Mouse (Mus musculus): ENCODE data around the gene Retsat. TPM values are rescaled to one million over a fixed set of nuclear protein-coding genes. Genes with fewer than 3 reads are reported as not detected.

Retsat gene
- polyA plus RNA-seq, 1 experiment: 237 TPM

DNA sequence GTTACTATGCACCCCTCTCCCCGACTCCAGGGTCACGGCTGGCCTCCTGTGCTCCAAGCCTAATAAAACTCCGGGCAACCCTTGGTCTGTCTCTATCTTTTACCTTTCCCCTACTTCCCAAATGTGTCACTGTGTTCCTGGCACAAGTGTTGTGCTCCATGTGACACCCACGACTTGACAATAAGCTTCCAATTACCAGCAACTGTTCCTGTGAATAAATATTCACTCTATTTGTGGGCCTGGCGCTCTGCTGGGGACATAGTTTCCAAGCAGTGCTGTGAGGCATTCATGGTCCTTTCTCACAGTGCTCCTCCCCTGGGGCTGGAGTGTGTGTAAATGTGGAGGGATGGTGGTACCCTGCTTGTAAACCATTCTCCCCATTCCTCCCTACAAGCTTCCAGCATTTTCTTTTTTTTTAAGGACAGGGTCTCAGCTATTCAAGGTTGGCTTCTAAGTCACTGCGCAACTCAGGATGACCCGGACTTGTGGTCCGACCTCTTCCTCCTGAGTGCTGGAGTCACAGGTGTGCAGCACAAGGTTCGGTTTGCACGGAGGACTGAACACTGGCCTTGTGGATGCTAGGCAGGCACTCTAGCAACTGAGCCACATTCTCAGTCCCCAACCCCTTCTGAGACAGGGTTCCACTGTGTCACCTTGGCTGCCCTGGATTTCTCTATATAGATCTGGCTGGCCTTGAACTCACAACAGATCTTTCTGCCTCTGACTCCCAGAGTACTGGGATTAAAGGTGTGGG lies 27.5 kb upstream of the Retsat start:
- no peak for TF ChIP-seq CTCF (conservative IDR thresholded peaks at IDR 0.05; ENCODE audit: insufficient read depth, insufficient read length, low read depth, low read length)
- TF ChIP-seq POLR2A (IDR thresholded peaks at IDR 0.05; ENCODE audit: low read depth, low read length): no peak
- WGBS: 66% methylated on average over 10 of the region's 10 CpGs
- Histone ChIP-seq H3K4me1 (ENCODE audit: control insufficient read depth, insufficient read depth, low read length) (no peaks in the 10 kb centered on the region; the same call in 1 of the 2 replicates), H3K27me3 (replicated peaks; ENCODE audit: control insufficient read depth, insufficient read depth, low read length) (no peaks in the 10 kb centered on the region), H3K27ac (ENCODE audit: insufficient read depth, low read depth, low read length) (no peak overlapping the region), H3K4me3 (ENCODE audit: insufficient read depth, low read depth, low read length) (no peak overlapping the region), H3K36me3 (ENCODE audit: control insufficient read depth, insufficient read depth, low read length) (peaks cover 1% of the 10 kb centered on the region)
- DNase-seq: no peak

DNA sequence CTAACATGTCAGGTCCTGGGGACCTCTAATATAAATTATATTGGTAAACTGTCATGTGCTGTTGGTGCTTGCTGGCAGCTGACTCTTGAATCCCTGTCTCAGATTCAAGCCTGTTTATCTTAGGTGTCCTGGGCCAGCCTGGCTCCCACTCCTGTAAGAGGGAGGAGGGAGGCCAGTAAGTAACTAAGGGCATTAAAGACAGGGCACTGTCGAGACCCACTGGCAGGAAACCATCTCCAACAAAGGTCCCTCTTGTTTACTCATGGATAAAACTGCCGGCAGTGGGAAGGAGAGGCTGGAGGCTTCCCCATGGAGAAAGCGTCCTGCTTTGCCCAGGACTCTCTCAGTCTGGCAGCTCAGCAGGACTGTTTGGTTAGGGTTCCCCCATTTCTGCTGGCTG lies 26.4 kb upstream of the Retsat start:
- Histone ChIP-seq H3K27ac (ENCODE audit: insufficient read depth, low read depth, low read length) (no peak overlapping the region), H3K4me3 (ENCODE audit: insufficient read depth, low read depth, low read length) (no peak overlapping the region), H3K36me3 (ENCODE audit: control insufficient read depth, insufficient read depth, low read length) (peaks cover 1% of the 10 kb centered on the region), H3K4me1 (ENCODE audit: control insufficient read depth, insufficient read depth, low read length) (no peaks in the 10 kb centered on the region; the same call in 1 of the 2 replicates), H3K27me3 (replicated peaks; ENCODE audit: control insufficient read depth, insufficient read depth, low read length) (no peaks in the 10 kb centered on the region)
- DNase-seq: no peak
- WGBS: 52% methylated on average over 3 of the region's 3 CpGs
- TF ChIP-seq CTCF (conservative IDR thresholded peaks at IDR 0.05; ENCODE audit: insufficient read depth, insufficient read length, low read depth, low read length) (no peak), POLR2A (IDR thresholded peaks at IDR 0.05; ENCODE audit: low read depth, low read length) (no peak)

DNA sequence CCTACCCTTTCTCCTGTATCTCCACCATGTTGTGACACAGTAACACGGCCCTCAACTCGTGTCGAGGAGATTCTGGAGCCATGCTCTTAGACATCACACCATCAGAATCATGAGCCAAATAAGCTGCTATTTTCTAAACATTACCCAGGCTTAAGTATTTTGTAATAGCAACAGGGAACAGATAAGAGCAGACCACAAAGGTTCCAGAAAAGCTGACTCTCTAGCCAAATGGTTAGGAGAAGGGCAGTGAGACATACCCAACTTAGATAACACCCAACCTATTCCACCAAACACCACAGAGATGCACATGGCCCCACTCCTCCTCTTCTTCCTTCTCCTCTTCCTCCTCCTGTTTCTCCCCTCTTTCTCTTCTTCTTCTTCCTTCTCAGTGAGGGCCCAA lies 22.2 kb upstream of the Retsat start:
- no peaks in the 10 kb centered on the region; the same call in 1 of the 2 replicates for H3K4me1 ChIP-seq (ENCODE audit: control insufficient read depth, insufficient read depth, low read length)
- no peak overlapping the region for H3K4me3 ChIP-seq (ENCODE audit: insufficient read depth, low read depth, low read length)

DNA sequence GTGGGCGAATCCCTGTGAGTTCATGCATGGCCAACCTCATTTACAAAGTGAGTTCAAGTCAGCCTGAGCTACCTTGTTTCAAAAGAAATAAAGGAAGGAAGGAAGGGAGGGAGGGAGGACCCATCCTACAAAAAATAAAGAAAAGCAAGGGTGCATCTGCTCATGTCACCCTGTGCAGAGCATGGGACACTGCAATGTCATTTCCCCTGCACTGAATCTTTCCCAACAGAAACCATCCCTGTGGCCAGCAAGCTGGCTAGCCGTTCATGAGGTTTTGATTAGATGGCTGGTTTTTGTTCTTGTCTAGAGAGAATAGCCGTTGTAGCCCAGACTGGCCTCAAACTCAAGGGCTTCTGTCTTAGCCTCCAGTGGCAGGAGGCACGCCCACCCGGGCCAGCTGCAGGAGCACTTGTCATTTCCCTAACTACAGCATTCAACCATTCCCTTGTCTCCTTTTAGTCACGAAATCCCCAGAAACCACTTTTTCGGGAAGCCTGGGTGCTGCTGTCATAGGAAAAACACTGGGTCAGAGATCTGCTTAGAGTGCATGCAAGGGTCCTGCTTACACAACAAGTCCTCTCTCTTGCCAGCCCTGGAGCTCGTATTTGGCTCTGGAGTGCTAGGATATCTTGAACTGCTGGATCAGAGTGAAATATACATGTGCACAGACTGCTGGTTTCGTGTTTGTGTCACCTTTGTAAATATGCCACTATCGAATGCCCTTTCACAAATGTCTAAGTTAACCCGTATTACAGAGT lies 16.5 kb upstream of the Retsat start:
- Histone ChIP-seq H3K4me1 (ENCODE audit: control insufficient read depth, insufficient read depth, low read length) (peaks cover 14% of the 10 kb centered on the region), H3K27ac (ENCODE audit: insufficient read depth, low read depth, low read length) (no peak overlapping the region), H3K27me3 (replicated peaks; ENCODE audit: control insufficient read depth, insufficient read depth, low read length) (no peaks in the 10 kb centered on the region), H3K36me3 (ENCODE audit: control insufficient read depth, insufficient read depth, low read length) (no peaks in the 10 kb centered on the region), H3K4me3 (ENCODE audit: insufficient read depth, low read depth, low read length) (no peak overlapping the region)
- TF ChIP-seq POLR2A (IDR thresholded peaks at IDR 0.05; ENCODE audit: low read depth, low read length): no peak
- no peak for TF ChIP-seq CTCF (conservative IDR thresholded peaks at IDR 0.05; ENCODE audit: insufficient read depth, insufficient read length, low read depth, low read length)
- WGBS: 71% methylated on average over 11 of the region's 11 CpGs
- peak; percentile 58 for DNase-seq

More for the DNA sequence above, 22.2 kb upstream of the Retsat start:
- Histone ChIP-seq H3K36me3 (ENCODE audit: control insufficient read depth, insufficient read depth, low read length) (peaks cover 1% of the 10 kb centered on the region), H3K27me3 (replicated peaks; ENCODE audit: control insufficient read depth, insufficient read depth, low read length) (no peaks in the 10 kb centered on the region), H3K27ac (ENCODE audit: insufficient read depth, low read depth, low read length) (no peak overlapping the region)
- no peak for DNase-seq
- 95% methylated on average over 3 of the region's 3 CpGs for WGBS
- TF ChIP-seq POLR2A (IDR thresholded peaks at IDR 0.05; ENCODE audit: low read depth, low read length) (no peak), CTCF (conservative IDR thresholded peaks at IDR 0.05; ENCODE audit: insufficient read depth, insufficient read length, low read depth, low read length) (no peak)

DNA sequence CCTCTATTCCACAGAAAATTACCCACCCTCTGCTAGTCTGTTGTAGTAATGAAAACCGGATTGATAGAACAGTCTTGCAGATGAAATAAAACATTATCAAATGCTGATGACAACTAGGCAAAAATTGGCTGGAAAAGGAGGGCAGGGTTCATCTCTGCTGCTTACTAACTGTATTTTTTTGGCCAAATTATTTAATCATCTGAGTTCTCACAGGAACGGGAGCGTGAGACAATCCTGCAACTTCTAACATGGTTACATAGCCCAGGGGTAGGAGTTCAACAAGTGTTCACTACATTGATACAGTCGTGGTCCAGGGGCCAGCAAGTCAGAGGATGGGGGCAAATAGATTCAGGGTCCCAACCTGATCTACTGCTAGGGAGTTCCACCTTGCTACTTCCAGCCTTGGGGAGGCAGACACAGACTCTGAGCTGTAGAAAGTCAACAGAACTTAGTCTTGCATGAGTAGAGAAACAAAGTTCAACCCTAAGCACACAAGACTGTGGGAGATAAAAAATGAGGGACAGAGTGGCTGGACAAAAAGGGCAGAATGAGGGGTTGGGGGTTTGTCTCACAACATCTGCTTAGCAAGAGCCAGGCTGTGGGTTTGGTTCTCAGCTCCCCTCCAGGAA lies 14.9 kb upstream of the Retsat start:
- peak; percentile 56 for DNase-seq
- no peak for TF ChIP-seq CTCF (conservative IDR thresholded peaks at IDR 0.05; ENCODE audit: insufficient read depth, insufficient read length, low read depth, low read length)
- no peak for TF ChIP-seq POLR2A (IDR thresholded peaks at IDR 0.05; ENCODE audit: low read depth, low read length)
- Histone ChIP-seq H3K4me1 (ENCODE audit: control insufficient read depth, insufficient read depth, low read length) (peaks cover 14% of the 10 kb centered on the region), H3K27me3 (replicated peaks; ENCODE audit: control insufficient read depth, insufficient read depth, low read length) (no peaks in the 10 kb centered on the region), H3K27ac (ENCODE audit: insufficient read depth, low read depth, low read length) (peak overlapping the region; percentile 94), H3K36me3 (ENCODE audit: control insufficient read depth, insufficient read depth, low read length) (no peaks in the 10 kb centered on the region), H3K4me3 (ENCODE audit: insufficient read depth, low read depth, low read length) (no peak overlapping the region)
- WGBS: 52% methylated on average over 4 of the region's 4 CpGs

DNA sequence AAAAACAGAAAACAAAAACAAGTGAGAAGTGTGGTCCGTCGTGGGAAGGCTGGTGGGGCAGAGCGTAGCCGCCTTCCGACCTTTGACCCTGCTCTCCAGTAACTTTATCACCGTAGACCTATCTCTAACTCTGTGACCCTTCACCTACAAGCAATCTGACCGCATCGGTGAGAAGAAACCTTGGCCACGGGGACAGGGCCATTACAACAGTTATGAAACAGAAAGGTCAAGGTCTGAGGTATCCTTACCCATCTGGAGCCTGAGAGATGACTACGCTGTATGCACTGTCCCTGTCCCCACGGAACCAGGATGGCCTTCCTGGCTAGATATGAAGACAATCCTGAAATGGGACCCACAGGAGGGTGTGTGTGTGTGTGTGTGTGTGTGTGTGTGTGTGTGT lies 14.1 kb upstream of the Retsat start:
- Histone ChIP-seq H3K4me1 (ENCODE audit: control insufficient read depth, insufficient read depth, low read length) (peaks cover 14% of the 10 kb centered on the region), H3K27ac (ENCODE audit: insufficient read depth, low read depth, low read length) (peak overlapping the region; percentile 94)
- 53% methylated on average over 11 of the region's 11 CpGs for WGBS

DNA sequence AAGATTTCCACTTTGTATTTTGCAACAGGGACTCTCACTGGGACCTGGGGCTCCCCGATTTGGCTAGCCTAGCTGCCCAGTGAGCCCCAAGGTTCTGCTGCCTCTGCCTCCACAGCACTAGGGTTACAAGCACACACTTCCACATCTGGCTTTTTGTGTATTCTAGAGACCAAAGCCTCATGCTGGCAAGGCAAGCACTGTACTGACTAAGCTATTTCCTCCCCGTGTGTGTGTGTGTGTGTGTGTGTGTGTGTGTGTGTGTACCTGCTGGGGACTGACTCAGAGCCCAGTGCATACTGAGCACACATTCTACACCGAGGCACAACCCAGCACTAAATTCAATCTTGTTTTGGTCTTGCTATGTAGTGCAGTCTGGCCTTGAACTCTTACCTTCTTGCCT lies 11.6 kb upstream of the Retsat start:
- Histone ChIP-seq H3K27ac (ENCODE audit: insufficient read depth, low read depth, low read length) (no peak overlapping the region), H3K27me3 (replicated peaks; ENCODE audit: control insufficient read depth, insufficient read depth, low read length) (no peaks in the 10 kb centered on the region), H3K36me3 (ENCODE audit: control insufficient read depth, insufficient read depth, low read length) (no peaks in the 10 kb centered on the region), H3K4me3 (ENCODE audit: insufficient read depth, low read depth, low read length) (no peak overlapping the region), H3K4me1 (ENCODE audit: control insufficient read depth, insufficient read depth, low read length) (peaks cover 14% of the 10 kb centered on the region)
- 66% methylated on average over 3 of the region's 3 CpGs for WGBS
- no peak for DNase-seq
- no peak for TF ChIP-seq POLR2A (IDR thresholded peaks at IDR 0.05; ENCODE audit: low read depth, low read length)
- no peak for TF ChIP-seq CTCF (conservative IDR thresholded peaks at IDR 0.05; ENCODE audit: insufficient read depth, insufficient read length, low read depth, low read length)

More for the DNA sequence above, 14.1 kb upstream of the Retsat start:
- no peak for TF ChIP-seq POLR2A (IDR thresholded peaks at IDR 0.05; ENCODE audit: low read depth, low read length)
- no peaks in the 10 kb centered on the region for H3K36me3 ChIP-seq (ENCODE audit: control insufficient read depth, insufficient read depth, low read length)
- DNase-seq: peak; percentile 76
- H3K27me3 ChIP-seq (replicated peaks; ENCODE audit: control insufficient read depth, insufficient read depth, low read length): no peaks in the 10 kb centered on the region
- no peak overlapping the region for H3K4me3 ChIP-seq (ENCODE audit: insufficient read depth, low read depth, low read length)
